Mouse (Mus musculus): ENCODE data around the gene Nucb2.

GRCm38 (mm10) chr7:116458985-116459441 lies 45.2 kb upstream of the Nucb2 start:
- peak; percentile 81 for TF ChIP-seq CTCF (IDR thresholded peaks at IDR 0.05)
- TF ChIP-seq EP300 (IDR thresholded peaks at IDR 0.05) = peak; percentile 78
